ENCODE assay signal across 18 mouse cellular contexts in the genomic region with DNA sequence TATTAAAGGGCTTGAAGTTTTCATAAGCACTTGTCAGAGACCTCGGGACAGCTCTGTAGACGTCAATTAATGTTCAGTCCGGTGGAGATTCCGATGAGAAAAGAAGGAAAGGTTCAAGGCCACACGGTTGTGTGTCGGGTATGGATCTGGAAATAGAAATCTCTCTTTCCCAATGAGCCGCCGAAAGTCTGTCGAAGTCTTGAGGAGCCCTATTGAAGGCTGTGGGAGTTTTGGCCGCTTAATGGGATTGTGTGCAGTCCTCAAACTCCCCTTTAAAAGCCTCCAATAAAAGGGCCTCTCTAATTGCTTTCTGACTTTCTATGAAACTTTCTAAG.
DNase-seq lines count a peak whose midpoint lies in the region; ATAC-seq lines count a peak whose summit lies in the region.
"Had no signal": no experiment of that assay in that cellular context is flagged by ENCODE, and none has a peak within 500 bp of the region (broad histone marks: within the 10 kb centered on the region; RNA-seq: fewer than 3 reads in every experiment).

No protein-coding gene starts in this region.

- peaks cover 27% of the 10 kb centered on the region for H3K4me1 ChIP-seq in neural tube, embryonic 15.5 days
- H3K4me1 ChIP-seq in midbrain, embryonic 13.5 days (replicated peaks) = peaks cover 52% of the 10 kb centered on the region
- H3K4me1 ChIP-seq: liver, embryonic 15.5 days had no signal

- ATAC-seq in neural tube, embryonic 15.5 days (ENCODE audit: low FRiP score) = no peak
- ATAC-seq in midbrain, embryonic 13.5 days = peak; percentile 8; the same call in 1 of the 2 replicates
- ATAC-seq: inflammation-experienced regulatory T-cells, adult 6 months; lung, postnatal 0 days had no signal

- H3K9me3 ChIP-seq in neural tube, embryonic 15.5 days (replicated peaks) = no peaks in the 10 kb centered on the region
- no peaks in the 10 kb centered on the region for H3K9me3 ChIP-seq in midbrain, embryonic 13.5 days
- H3K9me3 ChIP-seq: embryonic facial prominence, embryonic 13.5 days; heart, embryonic 12.5 days; limb, embryonic 13.5 days; liver, embryonic 15.5 days had no signal

- H3K27ac ChIP-seq in neural tube, embryonic 15.5 days (replicated peaks) = no peak overlapping the region
- H3K27ac ChIP-seq in midbrain, embryonic 13.5 days = no peak overlapping the region
- H3K27ac ChIP-seq: embryonic facial prominence, embryonic 13.5 days; limb, embryonic 13.5 days; liver, embryonic 15.5 days; stomach, postnatal 0 days had no signal

- no peak overlapping the region for H3K4me3 ChIP-seq in neural tube, embryonic 15.5 days (replicated peaks)
- H3K4me3 ChIP-seq in midbrain, embryonic 13.5 days (replicated peaks) = 0 out of 2 replicates have a peak overlapping the region, but pooled peaks have one; percentile 36
- H3K4me3 ChIP-seq: liver, embryonic 15.5 days; myocyte had no signal

- peaks cover 64% of the 10 kb centered on the region for H3K27me3 ChIP-seq in neural tube, embryonic 15.5 days (replicated peaks)
- H3K27me3 ChIP-seq in midbrain, embryonic 13.5 days = peaks cover 72% of the 10 kb centered on the region

- DNase-seq in embryo, embryonic 10 days (ENCODE audit: low spot score) = peak; percentile 55
- no peak for DNase-seq in embryo, embryonic 9.5 days (ENCODE audit: extremely low spot score)
- DNase-seq in neural tube, embryonic 10.5 days (ENCODE audit: extremely low spot score, low spot score) = peak; percentile 21
- no peak for DNase-seq in lung, postnatal 4 days
- no peak for DNase-seq in layer of hippocampus, postnatal 36 days
- no peak for DNase-seq in spleen, adult 18-20 months
- DNase-seq: kidney, adult 9 months; right cerebral cortex, postnatal 25 days had no signal

- H3K36me3 ChIP-seq in neural tube, embryonic 15.5 days = no peaks in the 10 kb centered on the region
- no peaks in the 10 kb centered on the region for H3K36me3 ChIP-seq in midbrain, embryonic 13.5 days
- H3K36me3 ChIP-seq: embryonic facial prominence, embryonic 13.5 days; heart, embryonic 12.5 days; limb, embryonic 13.5 days; liver, embryonic 15.5 days had no signal

- H3K9ac ChIP-seq in neural tube, embryonic 15.5 days (replicated peaks) = no peak overlapping the region
- no peak overlapping the region for H3K9ac ChIP-seq in midbrain, embryonic 13.5 days (replicated peaks)
- H3K9ac ChIP-seq: embryonic facial prominence, embryonic 13.5 days; heart, embryonic 12.5 days; limb, embryonic 13.5 days; liver, embryonic 15.5 days had no signal

- 10% methylated on average over 10 of the region's 10 CpGs for WGBS in neural tube, embryonic 15.5 days
- WGBS in midbrain, embryonic 13.5 days = 2% methylated on average over 10 of the region's 10 CpGs

- no peak overlapping the region for H3K4me2 ChIP-seq in neural tube, embryonic 15.5 days
- peak overlapping the region; percentile 55; the same call in 1 of the 2 replicates for H3K4me2 ChIP-seq in midbrain, embryonic 13.5 days (replicated peaks)

Comparison
In these comparisons a context has a peak if more than half of its experiments do, and no peak if none do; other contexts are left out.
1. DNase-seq: peak in embryo, embryonic 10 days (single experiment) and neural tube, embryonic 10.5 days (single experiment); none in embryo, embryonic 9.5 days (single experiment), lung, postnatal 4 days (0 of 2), layer of hippocampus, postnatal 36 days (0 of 2) and spleen, adult 18-20 months (0 of 2).